Mouse (Mus musculus): ENCODE measurements around the gene Gm4131.

DNA sequence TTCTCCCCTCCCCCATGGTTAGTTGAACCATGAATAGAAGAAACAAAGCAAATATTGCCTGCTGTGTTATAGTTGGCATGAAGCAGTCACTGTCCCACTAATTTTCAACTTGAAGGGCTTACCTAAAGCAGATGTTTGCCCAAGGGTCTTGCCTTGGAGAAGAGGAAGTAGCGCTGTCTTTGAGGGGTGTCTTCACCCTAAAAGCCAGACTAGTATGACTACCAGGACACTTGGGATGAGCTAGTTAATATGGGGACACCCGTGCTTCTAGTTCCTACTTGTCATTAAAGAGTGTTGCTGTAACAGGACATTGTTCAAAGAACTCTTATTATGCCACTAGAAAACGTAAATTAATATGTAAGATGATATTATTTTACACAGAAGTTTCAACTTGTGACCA, 9.6 kb downstream of the Gm4131 start:
- TF ChIP-seq POLR2A (IDR thresholded peaks at IDR 0.05; ENCODE audit: insufficient read length, low read depth): no peak
- no peak for TF ChIP-seq POLR2AphosphoS2 (IDR thresholded peaks at IDR 0.05; ENCODE audit: insufficient read length, low read depth)
- TF ChIP-seq USF1 (IDR thresholded peaks at IDR 0.05; ENCODE audit: low read depth): no peak
- TF ChIP-seq MYOG (IDR thresholded peaks at IDR 0.05; ENCODE audit: control insufficient read depth in 1 of 3, insufficient read depth in 1 of 3, insufficient read length in 2 of 3, low read depth in 2 of 3): no peak
- no peak for TF ChIP-seq SRF (IDR thresholded peaks at IDR 0.05; ENCODE audit: control insufficient read depth, insufficient read length, low read depth)

All from myocyte (in vitro differentiated cells).